Mouse (Mus musculus) gastrocnemius, postnatal 36 days (tissue): Measurements from ENCODE around the gene Snd1. TPM values are rescaled to one million over a fixed set of nuclear protein-coding genes. Genes with fewer than 3 reads are reported as not detected.

Source experiments
- DNase-seq, 2 experiments: peaks; one replicate each; pipeline ENCODE4 v3.0.0; 2022
- intact Hi-C: fragments of 180-260 bp; cut with DNase I; formaldehyde crosslinking; loops from one replicate; pipeline ENCODE4 v1.15.1; 2025
- total RNA-seq, 2 experiments: library from RNA; stranded (reverse); gene quantifications; 2 replicates each; pipeline ENCODE4 v1.2.3; 2021

Gene Snd1
- total RNA-seq, 2 experiments from 2014 or later = 38.8 to 38.9 TPM

- DNase-seq = no peak
- intact Hi-C loops = no loop called here
These were observed 403.2 kb downstream of the Snd1 start for GRCm38 (mm10) chr6:28877945-28878666.

- DNase-seq = no peak
- intact Hi-C loops = no loop called here
These were observed 404.4 kb downstream of the Snd1 start for GRCm38 (mm10) chr6:28879315-28879714.

- intact Hi-C loops = no loop called here
- no peak for DNase-seq
These were observed 406.0 kb downstream of the Snd1 start for GRCm38 (mm10) chr6:28880909-28881308.

- DNase-seq = no peak
- intact Hi-C loops = no loop called here
These were observed 408.6 kb downstream of the Snd1 start for GRCm38 (mm10) chr6:28883518-28883917.

GRCm38 (mm10) chr6:28886724-28887440 is 411.9 kb downstream of the Snd1 start:
- intact Hi-C loops = no loop called here
- DNase-seq = no peak

- no peak for DNase-seq
- intact Hi-C loops = no loop called here
These were observed 415.5 kb downstream of the Snd1 start for GRCm38 (mm10) chr6:28890426-28890825.

- intact Hi-C loops = no loop called here
- no peak for DNase-seq
These were observed 416.5 kb downstream of the Snd1 start for GRCm38 (mm10) chr6:28891480-28891879.

GRCm38 (mm10) chr6:28895004-28895515 is 420.1 kb downstream of the Snd1 start:
- peak in 1 of 2 experiments; percentile 2 for DNase-seq
- intact Hi-C loops = loop anchor here (5.0 kb wide), 1 partner anchor 363 kb away; no protein-coding TSS in a partner anchor

GRCm38 (mm10) chr6:28895726-28896125 is 420.8 kb downstream of the Snd1 start:
- intact Hi-C loops = loop anchor here (5.0 kb wide), 1 partner anchor 363 kb away; no protein-coding TSS in a partner anchor
- peak in 1 of 2 experiments; percentile 4 for DNase-seq

GRCm38 (mm10) chr6:28896762-28897320 is 421.9 kb downstream of the Snd1 start:
- intact Hi-C loops = loop anchor here (5.0 kb wide), 1 partner anchor 365 kb away; no protein-coding TSS in a partner anchor
- DNase-seq = no peak

- DNase-seq = peak in 1 of 2 experiments; percentile 3
- intact Hi-C loops = loop anchor here (5.0 kb wide), 1 partner anchor 365 kb away; no protein-coding TSS in a partner anchor
These were observed 422.6 kb downstream of the Snd1 start for GRCm38 (mm10) chr6:28897326-28898085.

GRCm38 (mm10) chr6:28898836-28899235 is 423.9 kb downstream of the Snd1 start:
- intact Hi-C loops = loop anchor here (5.0 kb wide), 1 partner anchor 367 kb away; no protein-coding TSS in a partner anchor
- peak; percentile 38 to 44 for DNase-seq

- peak in 1 of 2 experiments; percentile 1 for DNase-seq
- intact Hi-C loops = no loop called here
These were observed 427.6 kb downstream of the Snd1 start for GRCm38 (mm10) chr6:28902573-28902972.

- intact Hi-C loops = no loop called here
- no peak for DNase-seq
These were observed 429.5 kb downstream of the Snd1 start for GRCm38 (mm10) chr6:28904417-28904816.

- intact Hi-C loops = no loop called here
- no peak for DNase-seq
These were observed 430.4 kb downstream of the Snd1 start for GRCm38 (mm10) chr6:28905301-28905700.

GRCm38 (mm10) chr6:28909866-28910265 is 434.9 kb downstream of the Snd1 start:
- DNase-seq = no peak
- intact Hi-C loops = no loop called here

- intact Hi-C loops = no loop called here
- no peak for DNase-seq
These were observed 440.0 kb downstream of the Snd1 start for GRCm38 (mm10) chr6:28914981-28915380.

GRCm38 (mm10) chr6:28916630-28917029 is 441.7 kb downstream of the Snd1 start:
- intact Hi-C loops = no loop called here
- DNase-seq = no peak

- intact Hi-C loops = no loop called here
- DNase-seq = no peak
These were observed 444.4 kb downstream of the Snd1 start for GRCm38 (mm10) chr6:28919346-28919745.

GRCm38 (mm10) chr6:28922371-28922770 is 447.4 kb downstream of the Snd1 start:
- DNase-seq = no peak
- intact Hi-C loops = no loop called here
